Mouse (Mus musculus): Measurements from ENCODE around the gene Kif1c. TPM values are rescaled to one million over a fixed set of nuclear protein-coding genes. Genes with fewer than 3 reads are reported as not detected.
A peak's percentile ranks its signal among the peaks of the same experiment; 100 is the strongest.

Kif1c gene
- polyA plus RNA-seq (2015; fragmentation: Nextera tagmentation; extraction: Ambion mirVana): 1.7 and 1.9 TPM in 2 replicates

DNA sequence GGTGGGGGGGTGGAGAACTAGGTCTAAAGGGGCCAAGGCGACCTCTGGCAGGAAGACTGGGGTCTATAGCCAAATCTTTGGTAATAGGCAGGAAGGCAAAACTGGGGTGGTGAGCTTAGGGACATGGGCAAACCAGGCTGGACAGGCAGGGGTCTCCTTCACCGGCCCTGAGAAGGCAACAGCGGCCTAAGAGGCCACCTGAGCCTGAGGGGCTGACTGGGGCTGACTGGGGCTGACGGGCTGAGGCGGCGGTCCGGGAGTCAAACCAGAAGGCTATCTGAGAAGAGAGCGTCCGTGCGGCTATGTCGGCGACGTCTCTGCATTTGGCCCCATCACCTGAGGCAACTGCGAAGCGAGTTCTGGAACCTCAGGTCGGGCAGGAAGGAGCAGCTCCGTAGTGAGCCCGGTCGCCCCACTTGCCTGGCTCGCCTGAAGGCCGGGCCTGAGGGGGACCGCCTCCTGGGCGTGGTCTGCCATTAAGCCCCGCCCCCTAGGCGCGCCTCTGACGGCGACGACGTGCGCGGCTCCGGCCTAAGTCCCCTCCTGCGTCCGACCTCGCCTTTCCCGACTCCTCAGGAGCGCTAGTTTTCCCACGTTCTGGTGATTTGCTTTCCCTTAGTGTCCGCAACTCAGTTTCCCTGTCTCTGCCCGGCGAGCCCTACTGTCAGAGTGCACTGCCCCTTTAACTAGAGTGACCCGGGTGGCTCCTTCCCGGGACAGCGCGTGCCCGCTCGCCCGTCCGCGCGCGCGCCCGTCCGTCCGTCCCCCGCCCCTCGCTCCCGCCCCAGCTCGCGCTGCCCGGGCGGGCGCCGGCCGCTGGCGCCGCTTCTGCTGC lies at the start of gene Kif1c, which contains the start of gene Inca1:
TSS of gene Kif1c (plus strand) at position 827 of the 835 bp plus-strand sequence.
TSS of gene Inca1 (minus strand) at position 434 of the 835 bp plus-strand sequence.
- no peaks in the 10 kb centered on the region for H3K27me3 ChIP-seq
- H3K27ac ChIP-seq (replicated peaks): peak within 1 kb of the TSS; percentile 96
- H3K4me1 ChIP-seq (replicated peaks): peaks cover 24% of the 10 kb centered on the region
- H3K36me3 ChIP-seq: peaks cover 7% of the 10 kb centered on the region
- H3K9ac ChIP-seq: peak within 1 kb of the TSS; percentile 89
- H3K4me2 ChIP-seq: peak within 1 kb of the TSS; percentile 83
- peak; percentile 96 for ATAC-seq (ENCODE audit: low FRiP score, low read depth)
- H3K4me3 ChIP-seq: peak within 1 kb of the TSS; percentile 81
- H3K9me3 ChIP-seq: no peaks in the 10 kb centered on the region
- 1% methylated on average over 69 of the region's 69 CpGs for WGBS

DNA sequence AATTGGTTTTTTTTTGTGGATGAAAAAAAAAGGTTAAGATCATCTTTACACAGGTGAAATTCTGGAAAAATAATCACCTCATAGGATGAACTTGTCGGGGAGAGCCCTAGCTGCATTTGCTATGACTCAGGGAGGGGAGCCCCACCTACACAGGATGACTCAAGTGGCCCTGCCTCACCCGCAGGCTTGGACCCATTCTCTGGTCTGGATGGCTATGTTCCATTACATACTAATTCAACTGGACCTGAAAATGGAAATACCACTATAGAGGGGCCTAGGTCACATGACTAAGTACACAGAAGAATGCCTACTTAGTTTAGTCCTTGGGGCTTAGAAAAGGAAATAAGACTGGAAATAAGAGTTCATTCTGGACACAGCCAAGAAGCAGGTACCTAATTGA lies 49.0 kb upstream of the Kif1c start:
- WGBS: 85% methylated on average over 2 of the region's 2 CpGs
- no peak overlapping the region for H3K4me2 ChIP-seq
- H3K4me3 ChIP-seq: no peak overlapping the region
- no peak overlapping the region for H3K27ac ChIP-seq (replicated peaks)
- no peaks in the 10 kb centered on the region for H3K9me3 ChIP-seq
- H3K4me1 ChIP-seq (replicated peaks): peaks cover 61% of the 10 kb centered on the region
- ATAC-seq (ENCODE audit: low FRiP score, low read depth): no peak
- H3K27me3 ChIP-seq: no peaks in the 10 kb centered on the region
- H3K36me3 ChIP-seq: peaks cover 34% of the 10 kb centered on the region
- H3K9ac ChIP-seq: no peak overlapping the region

DNA sequence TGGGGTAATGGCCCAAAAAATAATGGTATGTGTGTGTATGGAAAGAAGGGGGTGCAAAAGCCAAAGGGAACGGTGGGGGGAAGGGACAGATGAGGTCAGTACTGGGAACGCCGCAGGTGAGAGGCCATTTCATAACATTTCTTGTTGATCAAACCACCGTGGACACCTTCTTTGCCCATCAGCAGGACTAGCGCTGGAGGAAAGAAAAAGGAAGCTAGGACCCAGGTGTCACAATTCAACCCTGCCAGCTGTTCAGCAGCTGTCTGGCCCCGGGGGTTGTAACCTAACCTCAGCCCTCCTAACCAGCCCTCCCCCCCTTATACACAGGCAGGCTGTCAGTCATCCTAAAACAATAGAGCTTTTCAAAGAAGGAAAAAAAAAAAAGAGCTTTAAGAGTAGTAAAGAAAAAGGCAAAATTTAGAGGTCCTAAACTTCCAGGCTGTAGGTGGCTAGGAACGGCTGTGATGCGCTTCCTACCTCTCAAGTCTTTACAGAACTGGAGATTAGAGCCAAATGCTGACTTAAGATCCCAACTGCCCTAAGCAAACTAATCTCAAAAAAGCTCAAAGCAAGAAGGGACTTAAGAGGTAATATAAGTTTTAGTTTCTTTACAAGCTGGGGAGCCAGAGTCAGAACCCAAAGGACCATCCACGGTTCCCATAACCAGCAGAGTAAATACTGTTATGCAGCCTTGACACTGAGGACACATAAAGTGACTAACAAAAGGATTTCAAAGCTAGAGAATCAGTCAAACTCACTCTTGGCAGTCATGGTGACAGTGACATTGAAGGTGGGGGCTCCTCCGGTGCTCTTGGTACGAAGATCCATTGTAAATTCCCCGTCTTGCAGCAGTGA lies 48.1 kb upstream of the Kif1c start:
- ATAC-seq (ENCODE audit: low FRiP score, low read depth): no peak
- Histone ChIP-seq H3K9ac (peak overlapping the region; percentile 98; the same call in 1 of the 2 replicates), H3K27ac (replicated peaks) (no peak overlapping the region)

GRCm38 (mm10) chr11:70652884-70653344 lies 47.4 kb upstream of the Kif1c start:
- Histone ChIP-seq H3K27me3 (no peaks in the 10 kb centered on the region), H3K9me3 (no peaks in the 10 kb centered on the region), H3K36me3 (peaks cover 34% of the 10 kb centered on the region), H3K27ac (replicated peaks) (peak overlapping the region; percentile 98), H3K4me3 (peak overlapping the region; percentile 98), H3K4me2 (peak overlapping the region; percentile 77), H3K9ac (peak overlapping the region; percentile 98), H3K4me1 (replicated peaks) (peaks cover 62% of the 10 kb centered on the region)
- no peak for ATAC-seq (ENCODE audit: low FRiP score, low read depth)
- 66% methylated on average over 6 of the region's 6 CpGs for WGBS

More for the DNA sequence above, 48.1 kb upstream of the Kif1c start:
- H3K4me1 ChIP-seq (replicated peaks): peaks cover 66% of the 10 kb centered on the region
- WGBS: 73% methylated on average over 12 of the region's 12 CpGs
- peak overlapping the region; percentile 77 for H3K4me2 ChIP-seq
- H3K9me3 ChIP-seq: no peaks in the 10 kb centered on the region
- peaks cover 34% of the 10 kb centered on the region for H3K36me3 ChIP-seq
- no peaks in the 10 kb centered on the region for H3K27me3 ChIP-seq
- H3K4me3 ChIP-seq: peak overlapping the region; percentile 98

DNA sequence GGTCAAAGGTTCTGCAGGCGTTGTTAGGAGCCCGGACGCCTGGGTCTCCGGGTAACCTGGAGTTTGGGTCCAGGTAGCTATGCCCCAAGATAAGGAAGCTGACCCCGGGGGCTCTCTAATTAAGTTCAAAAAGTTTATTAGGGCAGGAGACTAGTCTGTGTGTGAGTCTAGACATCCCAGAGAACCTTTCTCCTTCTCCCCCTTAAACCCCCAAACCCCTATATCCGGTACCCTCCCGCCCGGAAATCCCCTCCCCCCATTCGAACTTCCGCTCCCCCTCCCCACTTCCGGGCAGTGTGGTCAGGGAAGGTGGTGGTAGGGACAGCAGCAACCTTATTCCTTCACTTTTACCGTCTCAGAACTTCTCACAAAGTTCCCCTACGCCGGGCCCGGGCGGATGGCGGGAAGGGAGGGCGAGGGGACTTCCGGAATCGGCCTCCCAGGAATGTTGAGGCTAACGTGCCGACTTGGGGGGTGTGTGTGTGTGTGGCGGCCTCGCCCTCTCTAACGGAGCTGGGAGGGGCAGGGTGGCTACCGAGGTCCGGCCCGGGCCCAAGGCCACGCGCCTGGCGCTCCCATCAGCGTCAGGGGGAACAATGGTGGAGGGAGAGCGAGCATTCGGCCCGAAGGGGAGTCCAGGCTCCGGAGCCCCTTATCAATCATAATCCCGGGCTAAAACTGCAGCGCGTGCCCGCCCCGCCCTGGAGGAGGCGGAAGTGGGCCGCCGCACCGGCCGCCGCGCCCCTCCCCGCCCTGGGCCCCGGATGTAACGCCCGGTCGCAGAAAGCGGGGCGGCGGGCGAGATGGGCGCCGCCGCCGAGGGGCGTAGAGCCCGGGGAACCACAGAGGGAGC lies 46.8 kb upstream of the Kif1c start:
- no peaks in the 10 kb centered on the region for H3K9me3 ChIP-seq
- whole genome bisulfite sequencing: under 1% methylated on average over 62 of the region's 63 CpGs
- peak overlapping the region; percentile 98 for H3K4me3 ChIP-seq
- H3K4me1 ChIP-seq (replicated peaks): peaks cover 56% of the 10 kb centered on the region
- peaks cover 34% of the 10 kb centered on the region for H3K36me3 ChIP-seq
- ATAC-seq (ENCODE audit: low FRiP score, low read depth): peak; percentile 59
- no peaks in the 10 kb centered on the region for H3K27me3 ChIP-seq
- peak overlapping the region; percentile 98 for H3K9ac ChIP-seq
- peak overlapping the region; percentile 98 for H3K27ac ChIP-seq (replicated peaks)
- peak overlapping the region; percentile 77 for H3K4me2 ChIP-seq

- peak; percentile 42 for ATAC-seq (ENCODE audit: low FRiP score, low read depth)
- H3K27me3 ChIP-seq: no peaks in the 10 kb centered on the region
- peak within 1 kb of the TSS; percentile 98 for H3K27ac ChIP-seq (replicated peaks)
- under 1% methylated on average over 53 of the region's 61 CpGs for WGBS
- peak within 1 kb of the TSS; percentile 98 for H3K9ac ChIP-seq
- no peaks in the 10 kb centered on the region for H3K9me3 ChIP-seq
- peak within 1 kb of the TSS; percentile 98 for H3K4me3 ChIP-seq
- peak within 1 kb of the TSS; percentile 77 for H3K4me2 ChIP-seq
- peaks cover 29% of the 10 kb centered on the region for H3K36me3 ChIP-seq
- H3K4me1 ChIP-seq (replicated peaks): peaks cover 48% of the 10 kb centered on the region
These were observed 46.0 kb upstream of the Kif1c start, which contains the start of gene Pfn1 for GRCm38 (mm10) chr11:70654198-70654922. Pfn1 (minus strand) TSS chr11:70654644.

DNA sequence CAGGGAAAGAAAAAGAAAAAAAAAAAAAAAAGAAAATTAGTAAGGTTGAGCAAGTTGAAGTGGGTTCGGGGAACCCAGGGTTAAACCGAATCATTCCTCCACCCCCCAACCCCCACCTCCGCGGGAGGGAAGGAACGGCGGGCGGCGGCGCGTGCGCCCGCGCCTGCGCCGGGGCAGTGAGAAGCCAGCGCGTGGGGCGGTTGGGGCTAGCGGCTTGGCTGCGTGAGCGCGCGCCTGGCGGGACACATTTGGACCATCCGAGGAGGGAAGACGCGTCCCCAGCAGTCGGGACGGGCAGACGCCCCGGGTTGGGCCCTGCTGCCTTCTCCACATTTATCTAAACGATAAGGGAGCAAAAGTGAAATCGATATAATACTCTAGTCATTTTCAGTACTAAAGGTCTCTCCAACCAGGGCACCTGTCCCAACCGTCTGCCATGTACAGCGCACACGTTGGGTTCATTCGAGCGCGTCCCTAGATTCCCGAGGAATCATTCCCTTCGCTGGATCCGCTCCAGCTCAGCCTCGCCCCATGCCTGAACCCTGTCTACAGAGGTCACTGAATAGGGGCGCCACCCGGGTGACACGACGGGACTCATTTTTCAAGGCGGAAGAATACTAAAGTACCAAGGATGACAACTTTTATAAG lies 45.3 kb upstream of the Kif1c start:
- peak overlapping the region; percentile 98 for H3K4me3 ChIP-seq
- H3K36me3 ChIP-seq: peaks cover 22% of the 10 kb centered on the region
- WGBS: under 1% methylated on average over 48 of the region's 48 CpGs
- H3K27ac ChIP-seq (replicated peaks): peak overlapping the region; percentile 98
- H3K4me2 ChIP-seq: peak overlapping the region; percentile 77
- no peaks in the 10 kb centered on the region for H3K27me3 ChIP-seq
- H3K9ac ChIP-seq: peak overlapping the region; percentile 98
- H3K9me3 ChIP-seq: no peaks in the 10 kb centered on the region
- ATAC-seq (ENCODE audit: low FRiP score, low read depth): peak; percentile 71
- peaks cover 48% of the 10 kb centered on the region for H3K4me1 ChIP-seq (replicated peaks)

- ATAC-seq (ENCODE audit: low FRiP score, low read depth): no peak
- Histone ChIP-seq H3K27me3 (no peaks in the 10 kb centered on the region), H3K4me3 (peak overlapping the region; percentile 98), H3K4me1 (replicated peaks) (peaks cover 46% of the 10 kb centered on the region), H3K9me3 (no peaks in the 10 kb centered on the region), H3K27ac (replicated peaks) (peak overlapping the region; percentile 98), H3K4me2 (peak overlapping the region; percentile 77), H3K9ac (peak overlapping the region; percentile 98), H3K36me3 (peaks cover 14% of the 10 kb centered on the region)
- WGBS: under 1% methylated on average over 59 of the region's 61 CpGs
These were observed 44.5 kb upstream of the Kif1c start for GRCm38 (mm10) chr11:70655571-70656455.

- Histone ChIP-seq H3K4me1 (replicated peaks) (peaks cover 41% of the 10 kb centered on the region), H3K9ac (peak overlapping the region; percentile 98; the same call in 1 of the 2 replicates), H3K36me3 (peaks cover 8% of the 10 kb centered on the region), H3K9me3 (no peaks in the 10 kb centered on the region), H3K27ac (replicated peaks) (0 out of 2 replicates have a peak overlapping the region, but pooled peaks have one; percentile 98), H3K4me2 (peak overlapping the region; percentile 77), H3K4me3 (peak overlapping the region; percentile 98), H3K27me3 (no peaks in the 10 kb centered on the region)
- WGBS: 6% methylated on average over 16 of the region's 16 CpGs
- ATAC-seq (ENCODE audit: low FRiP score, low read depth): no peak
These were observed 43.9 kb upstream of the Kif1c start for GRCm38 (mm10) chr11:70656456-70656927.
